Mouse (Mus musculus): ENCODE measurements around the gene Syngr3. TPM values are rescaled to one million over a fixed set of nuclear protein-coding genes. Genes with fewer than 3 reads are reported as not detected.

Syngr3 gene
- total RNA-seq, 1 experiment, result 4.1 TPM

GRCm38 (mm10) chr17:24650070-24650616 lies 39.6 kb downstream of the Syngr3 start, which contains the start of gene Slc9a3r2:
TSS of gene Slc9a3r2 (minus strand) at chr17:24650327.
- H3K4me1 ChIP-seq (ENCODE audit: control insufficient read depth in 2 of 2, insufficient read depth in 2 of 2, low read length in 2 of 2, poor library complexity in 1 of 2), result peaks cover 6 to 21% of the 10 kb centered on the region in 2 experiments; a peak in 3 of 4 replicates
- TF ChIP-seq CHD2 (IDR thresholded peaks at IDR 0.05; ENCODE audit: low read depth, low read length), result no peak
- no peak for TF ChIP-seq HCFC1 (IDR thresholded peaks at IDR 0.05; ENCODE audit: borderline replicate concordance, insufficient read depth, low read length)
- TF ChIP-seq ZC3H11A (IDR thresholded peaks at IDR 0.05; ENCODE audit: borderline replicate concordance, low read depth, low read length), result no peak
- no peak for TF ChIP-seq ZNF384 (IDR thresholded peaks at IDR 0.05; ENCODE audit: low read depth, low read length)
- TF ChIP-seq MAFK (IDR thresholded peaks at IDR 0.05; ENCODE audit: insufficient read depth, low read depth, low read length), result no peak
- no peak within 1 kb of the TSS for H3K27ac ChIP-seq (ENCODE audit: insufficient read depth, low read depth, low read length, poor library complexity, severe bottlenecking)
- no peak for DNase-seq (ENCODE audit: low read depth, low spot score)
- H3K4me3 ChIP-seq (ENCODE audit: insufficient read depth in 1 of 2, low read depth in 1 of 2, low read length in 2 of 2, poor library complexity in 1 of 2, severe bottlenecking in 1 of 2), result peak within 1 kb of the TSS; percentile 85 to 96
- peak within 1 kb of the TSS; percentile 88 for H3K9ac ChIP-seq (ENCODE audit: insufficient read depth, low read depth, low read length, poor library complexity, severe bottlenecking)
- H3K9me3 ChIP-seq (ENCODE audit: control insufficient read depth, insufficient read depth, low read depth, low read length), result no peaks in the 10 kb centered on the region
- in situ Hi-C loops (cut with MboI; ENCODE audit: low sequenced_read_pairs in 2 of 2, unreplicated experiment in 2 of 2), result no loop called here
- H3K36me3 ChIP-seq (ENCODE audit: control insufficient read depth, insufficient read depth, low read length, poor library complexity, severe bottlenecking), result no peaks in the 10 kb centered on the region

DNA sequence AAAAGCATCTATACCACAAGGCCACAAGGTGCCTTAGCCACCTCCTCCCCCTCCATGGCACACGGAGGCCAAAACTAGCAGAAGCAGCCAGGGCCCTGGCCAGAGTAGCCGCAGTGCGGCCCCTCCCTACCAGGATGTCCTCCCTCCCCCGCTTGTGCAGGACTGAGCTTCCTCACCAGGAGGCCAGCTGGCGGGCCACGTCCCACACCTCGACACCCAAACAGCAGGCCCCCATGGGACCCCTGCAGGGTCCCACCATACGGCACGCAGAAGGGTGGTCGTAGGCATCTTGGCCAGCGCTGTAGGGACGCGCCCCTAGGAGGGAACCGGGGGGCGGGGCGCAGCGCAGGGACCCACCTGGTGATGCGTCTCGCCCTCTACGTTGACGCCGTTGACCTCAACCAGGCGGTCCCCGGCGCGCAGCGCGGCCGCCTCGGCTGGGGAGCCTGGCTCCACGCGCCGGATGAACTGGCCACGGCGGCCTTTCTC lies 40.1 kb downstream of the Syngr3 start:
- Histone ChIP-seq H3K4me3 (ENCODE audit: insufficient read depth in 1 of 2, low read depth in 1 of 2, low read length in 2 of 2, poor library complexity in 1 of 2, severe bottlenecking in 1 of 2) (peak overlapping the region; percentile 85 to 96), H3K9me3 (ENCODE audit: control insufficient read depth, insufficient read depth, low read depth, low read length) (no peaks in the 10 kb centered on the region), H3K4me1 (ENCODE audit: control insufficient read depth in 2 of 2, insufficient read depth in 2 of 2, low read length in 2 of 2, poor library complexity in 1 of 2) (peaks cover 8 to 27% of the 10 kb centered on the region in 2 experiments; a peak in 3 of 4 replicates), H3K9ac (ENCODE audit: insufficient read depth, low read depth, low read length, poor library complexity, severe bottlenecking) (peak overlapping the region; percentile 88), H3K27ac (ENCODE audit: insufficient read depth, low read depth, low read length, poor library complexity, severe bottlenecking) (no peak overlapping the region), H3K36me3 (ENCODE audit: control insufficient read depth, insufficient read depth, low read length, poor library complexity, severe bottlenecking) (no peaks in the 10 kb centered on the region)
- TF ChIP-seq CHD2 (IDR thresholded peaks at IDR 0.05; ENCODE audit: low read depth, low read length) (no peak), MAFK (IDR thresholded peaks at IDR 0.05; ENCODE audit: insufficient read depth, low read depth, low read length) (no peak), ZC3H11A (IDR thresholded peaks at IDR 0.05; ENCODE audit: borderline replicate concordance, low read depth, low read length) (no peak)
- DNase-seq (ENCODE audit: low read depth, low spot score), result no peak
- in situ Hi-C loops (cut with MboI; ENCODE audit: low sequenced_read_pairs in 2 of 2, unreplicated experiment in 2 of 2), result no loop called here

DNA sequence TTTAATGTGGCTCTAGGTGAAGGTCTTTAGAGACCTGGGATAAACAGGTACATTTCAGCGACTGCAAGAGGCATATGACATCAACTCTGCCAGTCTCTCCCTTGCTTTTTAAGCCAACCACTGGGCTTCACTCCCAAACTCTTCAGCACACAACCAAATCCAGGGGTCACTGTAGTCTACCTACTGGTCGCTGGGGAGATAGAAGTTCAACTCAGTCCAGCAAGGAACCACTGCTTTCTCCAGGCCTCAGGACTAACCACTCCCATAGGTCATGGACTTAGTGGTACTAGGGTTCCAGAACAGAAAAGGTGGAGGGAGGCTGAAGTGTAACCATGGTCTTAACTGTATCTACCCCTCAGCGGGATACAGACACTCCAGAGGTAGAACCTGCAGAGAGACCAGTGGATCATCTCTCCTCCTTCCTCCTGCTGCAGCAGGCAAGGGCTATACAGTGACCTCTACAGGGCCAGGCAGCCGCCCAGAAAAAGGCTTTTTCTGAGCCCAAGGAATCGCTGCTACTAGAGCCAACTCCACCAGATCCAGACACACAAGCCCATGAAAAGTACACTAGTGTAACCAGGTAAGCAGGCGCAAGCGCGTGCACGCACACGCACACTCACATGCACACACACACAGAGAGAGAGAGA lies 40.9 kb downstream of the Syngr3 start:
- no peak for TF ChIP-seq ZC3H11A (IDR thresholded peaks at IDR 0.05; ENCODE audit: borderline replicate concordance, low read depth, low read length)
- TF ChIP-seq HCFC1 (IDR thresholded peaks at IDR 0.05; ENCODE audit: borderline replicate concordance, insufficient read depth, low read length), result no peak
- TF ChIP-seq MAFK (IDR thresholded peaks at IDR 0.05; ENCODE audit: insufficient read depth, low read depth, low read length), result no peak
- TF ChIP-seq CHD2 (IDR thresholded peaks at IDR 0.05; ENCODE audit: low read depth, low read length), result no peak
- TF ChIP-seq ZNF384 (IDR thresholded peaks at IDR 0.05; ENCODE audit: low read depth, low read length), result no peak
- Histone ChIP-seq H3K27ac (ENCODE audit: insufficient read depth, low read depth, low read length, poor library complexity, severe bottlenecking) (no peak overlapping the region), H3K9me3 (ENCODE audit: control insufficient read depth, insufficient read depth, low read depth, low read length) (no peaks in the 10 kb centered on the region), H3K36me3 (ENCODE audit: control insufficient read depth, insufficient read depth, low read length, poor library complexity, severe bottlenecking) (no peaks in the 10 kb centered on the region), H3K4me3 (ENCODE audit: insufficient read depth in 1 of 2, low read depth in 1 of 2, low read length in 2 of 2, poor library complexity in 1 of 2, severe bottlenecking in 1 of 2) (no peak overlapping the region), H3K9ac (ENCODE audit: insufficient read depth, low read depth, low read length, poor library complexity, severe bottlenecking) (no peak overlapping the region), H3K4me1 (ENCODE audit: control insufficient read depth in 2 of 2, insufficient read depth in 2 of 2, low read length in 2 of 2, poor library complexity in 1 of 2) (peaks cover 10 to 31% of the 10 kb centered on the region in 2 experiments; a peak in 3 of 4 replicates)
- no peak for DNase-seq (ENCODE audit: low read depth, low spot score)
- in situ Hi-C loops (cut with MboI; ENCODE audit: low sequenced_read_pairs in 2 of 2, unreplicated experiment in 2 of 2), result no loop called here

GRCm38 (mm10) chr17:24647493-24647892 lies 42.3 kb downstream of the Syngr3 start:
- peaks cover 10 to 31% of the 10 kb centered on the region in 2 experiments; a peak in 3 of 4 replicates for H3K4me1 ChIP-seq (ENCODE audit: control insufficient read depth in 2 of 2, insufficient read depth in 2 of 2, low read length in 2 of 2, poor library complexity in 1 of 2)
- no peaks in the 10 kb centered on the region for H3K9me3 ChIP-seq (ENCODE audit: control insufficient read depth, insufficient read depth, low read depth, low read length)
- H3K36me3 ChIP-seq (ENCODE audit: control insufficient read depth, insufficient read depth, low read length, poor library complexity, severe bottlenecking), result no peaks in the 10 kb centered on the region
- TF ChIP-seq ZC3H11A (IDR thresholded peaks at IDR 0.05; ENCODE audit: borderline replicate concordance, low read depth, low read length) (no peak), HCFC1 (IDR thresholded peaks at IDR 0.05; ENCODE audit: borderline replicate concordance, insufficient read depth, low read length) (no peak), MAFK (IDR thresholded peaks at IDR 0.05; ENCODE audit: insufficient read depth, low read depth, low read length) (no peak), CHD2 (IDR thresholded peaks at IDR 0.05; ENCODE audit: low read depth, low read length) (no peak), ZNF384 (IDR thresholded peaks at IDR 0.05; ENCODE audit: low read depth, low read length) (no peak)
- no peak overlapping the region for H3K9ac ChIP-seq (ENCODE audit: insufficient read depth, low read depth, low read length, poor library complexity, severe bottlenecking)
- no peak for DNase-seq (ENCODE audit: low read depth, low spot score)
- no peak overlapping the region for H3K27ac ChIP-seq (ENCODE audit: insufficient read depth, low read depth, low read length, poor library complexity, severe bottlenecking)
- in situ Hi-C loops (cut with MboI; ENCODE audit: low sequenced_read_pairs in 2 of 2, unreplicated experiment in 2 of 2), result no loop called here
- H3K4me3 ChIP-seq (ENCODE audit: insufficient read depth in 1 of 2, low read depth in 1 of 2, low read length in 2 of 2, poor library complexity in 1 of 2, severe bottlenecking in 1 of 2), result no peak overlapping the region
